Mouse (Mus musculus) limb, embryonic 14.5 days (tissue): ENCODE results near the gene Nsd1. TPM values are rescaled to one million over a fixed set of nuclear protein-coding genes. Genes with fewer than 3 reads are reported as not detected.

Experiments
- ATAC-seq: fragments of 200-750 bp; cut with Nextera tagmentation; 2 replicates; pipeline ENCODE4 v1.8.0; 2017; ENCODE audit warnings: low read depth, moderate number of reproducible peaks, moderate TSS enrichment; ENCODE audit not compliant: low FRiP score
- DNase-seq: peaks from one replicate; pipeline ENCODE4 v3.0.0-alpha.2; 2015; ENCODE audit warnings: low spot score
- H3K27ac ChIP-seq: fragments of 300-500 bp; sonication (generic); replicated peaks from 2 replicates; pipeline ENCODE4 v1.5.1; 2014; ENCODE audit warnings: low read depth, mild to moderate bottlenecking, low read length, moderate library complexity, mixed read lengths
- H3K27me3 ChIP-seq: fragments of 300-500 bp; sonication (generic); 2 replicates; pipeline ENCODE4 v1.6.1; 2014; ENCODE audit warnings: low read length, mixed read lengths; ENCODE audit not compliant: control insufficient read depth, insufficient read depth
- H3K36me3 ChIP-seq: fragments of 300-500 bp; sonication (generic); 2 replicates; pipeline ENCODE4 v1.6.1; 2014; ENCODE audit warnings: mild to moderate bottlenecking, low read length, moderate library complexity, mixed read lengths; ENCODE audit not compliant: control insufficient read depth, insufficient read depth
- H3K4me1 ChIP-seq: fragments of 300-500 bp; sonication (generic); 2 replicates; pipeline ENCODE4 v1.6.1; 2014; ENCODE audit warnings: antibody characterized with exemption, low read length, mixed read lengths; ENCODE audit not compliant: control insufficient read depth, insufficient read depth
- H3K4me2 ChIP-seq: fragments of 300-500 bp; sonication (generic); replicated peaks from 2 replicates; pipeline ENCODE4 v1.6.1; 2014; ENCODE audit warnings: low read depth, mild to moderate bottlenecking, low read length, moderate library complexity; ENCODE audit not compliant: severe bottlenecking
- H3K4me3 ChIP-seq: fragments of 300-500 bp; sonication (generic); replicated peaks from 2 replicates; pipeline ENCODE4 v1.5.1; 2014; ENCODE audit warnings: low read length
- H3K9ac ChIP-seq: fragments of 300-500 bp; sonication (generic); 2 replicates; pipeline ENCODE4 v1.6.1; 2014; ENCODE audit warnings: mild to moderate bottlenecking, low read depth, low read length, moderate library complexity; ENCODE audit not compliant: severe bottlenecking
- H3K9me3 ChIP-seq: fragments of 300-500 bp; sonication (generic); 2 replicates; pipeline ENCODE4 v1.6.1; 2016; ENCODE audit warnings: low read length; ENCODE audit not compliant: control insufficient read depth
- POLR2A ChIP-seq: fragments of 200-500 bp; IDR thresholded peaks from 2 replicates; pipeline ENCODE4 v1.8.0; 2012; ENCODE audit warnings: inconsistent platforms, mild to moderate bottlenecking, moderate library complexity, borderline replicate concordance; ENCODE audit not compliant: insufficient read depth, insufficient read length; ENCODE audit errors: extremely low read depth
- WGBS: fragments of 180-500 bp; shearing (Covaris S2); extraction: QIAGEN DNeasy Blood & Tissue Kit; methylation state at CpG from one replicate; pipeline ENCODE4 v1.1.7; 2014; 5-methylcytosine and 5-hydroxymethylcytosine counted together
- polyA plus RNA-seq, 2 experiments: library from polyadenylated mRNA; depleted of rRNA in 1 of 2; stranded (reverse) in 1 of 2; unstranded in 1 of 2; fragments of >200 nt; fragmentation: Nextera tagmentation in 1 of 2; extraction: Ambion mirVana in 1 of 2; gene quantifications; 2 replicates each; pipeline versions ENCODE4 v1.2.1 to v1.2.3; 2012 to 2014

Gene Nsd1
- polyA plus RNA-seq, 2 experiments: 41.6 to 65.8 TPM

DNA sequence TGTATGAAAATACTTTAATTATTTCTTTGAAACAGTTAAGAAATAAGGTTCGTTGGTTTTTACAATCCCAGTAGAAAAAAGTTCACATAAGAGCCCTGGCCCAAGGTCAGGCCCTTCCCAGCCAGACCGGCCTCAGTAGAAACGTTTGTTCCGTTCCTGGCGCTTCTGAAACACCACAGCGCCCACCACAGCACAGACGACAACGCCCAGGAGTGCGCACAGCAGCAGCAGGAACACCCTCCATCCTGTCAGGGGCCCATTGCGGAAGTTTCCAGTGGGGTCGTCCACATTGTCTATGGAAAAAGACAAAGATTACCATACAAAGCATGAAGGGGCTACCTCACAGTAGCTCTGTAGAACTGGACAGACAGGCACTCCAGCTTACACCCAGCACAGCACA, 137.2 kb downstream of the Nsd1 start:
- WGBS: 89% methylated on average over 11 of the region's 11 CpGs
- no peaks in the 10 kb centered on the region for H3K4me1 ChIP-seq
- no peak for TF ChIP-seq POLR2A

DNA sequence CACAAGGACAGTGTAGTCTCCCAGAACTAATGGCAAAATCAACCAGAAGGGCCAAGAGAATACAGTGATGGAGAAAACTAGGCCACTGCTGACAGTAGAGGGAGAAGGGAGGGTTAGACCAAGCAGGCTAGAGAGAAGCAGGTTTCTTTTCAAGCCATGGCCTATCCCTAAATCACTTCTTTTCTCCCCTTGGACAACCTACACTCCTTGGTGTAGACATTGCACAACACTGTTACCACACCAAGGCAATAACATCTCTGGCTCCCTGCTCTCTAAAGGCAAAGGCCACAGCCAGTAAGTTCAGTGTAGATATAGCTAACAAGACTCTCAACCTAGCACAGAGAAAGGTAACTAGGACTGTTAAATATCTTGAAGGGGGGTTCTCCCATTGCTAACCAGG, 151.6 kb downstream of the Nsd1 start:
- Histone ChIP-seq H3K36me3 (peaks cover 41% of the 10 kb centered on the region), H3K27ac (no peak overlapping the region), H3K27me3 (no peaks in the 10 kb centered on the region), H3K9ac (peak overlapping the region; percentile 86), H3K4me3 (peak overlapping the region; percentile 94), H3K9me3 (no peaks in the 10 kb centered on the region), H3K4me2 (peak overlapping the region; percentile 66), H3K4me1 (peaks cover 11% of the 10 kb centered on the region)
- ATAC-seq: no peak
- no peak for TF ChIP-seq POLR2A
- no peak for DNase-seq

More for the DNA sequence above, 137.2 kb downstream of the Nsd1 start:
- Histone ChIP-seq H3K9ac (no peak overlapping the region; the same call in 1 of the 2 replicates), H3K27ac (no peak overlapping the region), H3K27me3 (no peaks in the 10 kb centered on the region), H3K4me2 (no peak overlapping the region), H3K36me3 (peaks cover 77% of the 10 kb centered on the region), H3K9me3 (no peaks in the 10 kb centered on the region), H3K4me3 (no peak overlapping the region)
- no peak for DNase-seq
- no peak for ATAC-seq

DNA sequence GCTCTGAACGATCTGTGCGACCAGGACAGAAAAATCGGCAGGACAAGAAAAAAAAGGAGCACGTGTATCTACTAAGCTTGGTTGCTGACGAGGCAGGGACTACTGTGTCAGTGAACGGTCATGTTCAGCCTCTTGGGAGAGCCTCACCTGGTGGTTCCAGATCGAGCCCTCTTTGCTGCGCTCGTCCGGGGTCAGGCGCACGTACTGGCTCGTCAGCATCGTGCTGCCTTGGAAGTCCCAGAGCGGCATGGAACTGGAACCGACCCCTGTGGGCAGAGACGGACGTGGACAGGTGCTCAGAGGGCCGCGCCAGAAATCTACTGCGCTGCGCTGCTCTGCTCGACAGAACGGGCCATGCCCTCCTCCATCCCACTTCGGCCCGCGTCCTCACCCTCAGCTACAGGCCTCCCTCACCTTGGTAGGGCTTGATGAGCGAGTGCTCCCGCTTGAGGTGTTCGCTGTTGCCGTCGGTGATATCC, 152.4 kb downstream of the Nsd1 start:
- H3K27me3 ChIP-seq: no peaks in the 10 kb centered on the region
- no peaks in the 10 kb centered on the region for H3K9me3 ChIP-seq
- H3K4me2 ChIP-seq: peak overlapping the region; percentile 66
- peaks cover 37% of the 10 kb centered on the region for H3K36me3 ChIP-seq
- H3K9ac ChIP-seq: peak overlapping the region; percentile 86
- no peak for DNase-seq
- H3K4me3 ChIP-seq: peak overlapping the region; percentile 94
- peaks cover 11% of the 10 kb centered on the region for H3K4me1 ChIP-seq
- 1% methylated on average over 32 of the region's 32 CpGs for WGBS
- ATAC-seq: peak; percentile 11
- H3K27ac ChIP-seq: peak overlapping the region; percentile 81
- TF ChIP-seq POLR2A: no peak

DNA sequence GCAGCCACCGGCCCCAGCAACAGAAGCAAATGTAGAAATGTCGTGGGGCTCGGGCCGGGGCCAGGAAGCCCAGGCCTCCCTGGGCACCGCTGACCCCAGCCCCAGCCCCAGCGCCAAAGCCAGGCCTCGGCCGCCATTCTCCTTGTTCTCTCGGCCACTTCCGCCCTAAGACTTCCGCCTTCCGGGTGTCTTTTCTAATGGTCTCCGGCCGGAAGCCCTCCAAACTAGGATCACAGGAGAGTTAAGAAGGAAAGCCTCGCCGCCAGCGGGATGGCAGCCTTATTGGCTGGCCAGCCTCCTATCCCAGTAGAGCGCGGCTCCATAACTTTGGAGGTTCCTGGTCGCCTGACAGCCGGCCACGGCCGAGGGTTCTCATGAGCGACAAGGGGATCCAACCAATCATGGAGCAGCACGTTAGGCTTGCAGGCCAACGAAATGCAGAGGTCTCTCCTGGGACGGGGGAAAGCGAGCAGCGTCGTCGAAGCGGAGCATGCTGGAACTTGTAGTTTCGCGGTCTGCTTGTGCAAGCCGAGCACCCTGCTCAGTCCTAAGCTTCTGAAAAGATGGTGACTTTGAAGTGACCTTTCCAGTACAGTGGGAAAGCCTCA, 153.0 kb downstream of the Nsd1 start, which contains the start of gene Lman2:
Lman2 (minus strand) TSS at position 331 of the 608 bp plus-strand sequence.
- H3K4me2 ChIP-seq: peak within 1 kb of the TSS; percentile 66
- H3K9me3 ChIP-seq: no peaks in the 10 kb centered on the region
- peaks cover 11% of the 10 kb centered on the region for H3K4me1 ChIP-seq
- peak within 1 kb of the TSS; percentile 81 for H3K27ac ChIP-seq
- under 1% methylated on average over 35 of the region's 35 CpGs for WGBS
- TF ChIP-seq POLR2A: 0 out of 2 replicates have a peak, but pooled peaks have one; percentile 31
- H3K36me3 ChIP-seq: peaks cover 33% of the 10 kb centered on the region
- peak within 1 kb of the TSS; percentile 94 for H3K4me3 ChIP-seq
- H3K9ac ChIP-seq: peak within 1 kb of the TSS; percentile 86
- ATAC-seq (peak; percentile 98), DNase-seq (peak; percentile 99)
- H3K27me3 ChIP-seq: no peaks in the 10 kb centered on the region

Other genes with a start within 250 kb of the Nsd1 start
- gene Hk3, start 188.4 kb upstream of the Nsd1 start, polyA plus RNA-seq (2012; rRNA removed): 1.7 and 1.9 TPM in 2 replicates
- gene Hk3, start 188.4 kb upstream of the Nsd1 start, polyA plus RNA-seq (2014; fragmentation: Nextera tagmentation; extraction: Ambion mirVana): 1.5 and 1.6 TPM in 2 replicates
- 17.5 and 28.5 TPM in 2 replicates for gene Uimc1, start 109.5 kb upstream of the Nsd1 start, polyA plus RNA-seq (2012; rRNA removed)
- gene Uimc1, start 109.5 kb upstream of the Nsd1 start, polyA plus RNA-seq (2014; fragmentation: Nextera tagmentation; extraction: Ambion mirVana): 27.1 and 30.6 TPM in 2 replicates
- gene Zfp346, start 104.5 kb upstream of the Nsd1 start, polyA plus RNA-seq (2012; rRNA removed): 48.6 and 50.8 TPM in 2 replicates
- gene Zfp346, start 104.5 kb upstream of the Nsd1 start, polyA plus RNA-seq (2014; fragmentation: Nextera tagmentation; extraction: Ambion mirVana): 27.0 and 28.9 TPM in 2 replicates
- not detected in 2 replicates for gene Gm17617, start 76.2 kb upstream of the Nsd1 start, polyA plus RNA-seq (2012; rRNA removed)
- gene Gm17617, start 76.2 kb upstream of the Nsd1 start, polyA plus RNA-seq (2014; fragmentation: Nextera tagmentation; extraction: Ambion mirVana): not detected in 2 replicates
- 38.9 and 47.4 TPM in 2 replicates for gene Fgfr4, start 57.1 kb upstream of the Nsd1 start, polyA plus RNA-seq (2012; rRNA removed)
- 10.9 and 12.1 TPM in 2 replicates for gene Fgfr4, start 57.1 kb upstream of the Nsd1 start, polyA plus RNA-seq (2014; fragmentation: Nextera tagmentation; extraction: Ambion mirVana)
- gene Prelid1, start 110.7 kb downstream of the Nsd1 start, polyA plus RNA-seq (2012; rRNA removed): 282 and 315 TPM in 2 replicates
- 450 and 476 TPM in 2 replicates for gene Prelid1, start 110.7 kb downstream of the Nsd1 start, polyA plus RNA-seq (2014; fragmentation: Nextera tagmentation; extraction: Ambion mirVana)
- 154 and 165 TPM in 2 replicates for gene Rab24, start 112.2 kb downstream of the Nsd1 start, polyA plus RNA-seq (2012; rRNA removed)
- 109 and 116 TPM in 2 replicates for gene Rab24, start 112.2 kb downstream of the Nsd1 start, polyA plus RNA-seq (2014; fragmentation: Nextera tagmentation; extraction: Ambion mirVana)
- 59.8 and 67.0 TPM in 2 replicates for gene Mxd3, start 120.0 kb downstream of the Nsd1 start, polyA plus RNA-seq (2012; rRNA removed)
- 41.4 and 44.1 TPM in 2 replicates for gene Mxd3, start 120.0 kb downstream of the Nsd1 start, polyA plus RNA-seq (2014; fragmentation: Nextera tagmentation; extraction: Ambion mirVana)
- 84.4 and 101 TPM in 2 replicates for gene Lman2, start 153.0 kb downstream of the Nsd1 start, polyA plus RNA-seq (2012; rRNA removed)
- 92.9 and 101 TPM in 2 replicates for gene Lman2, start 153.0 kb downstream of the Nsd1 start, polyA plus RNA-seq (2014; fragmentation: Nextera tagmentation; extraction: Ambion mirVana)
- 1.8 and 1.9 TPM in 2 replicates for gene Rgs14, start 159.9 kb downstream of the Nsd1 start, polyA plus RNA-seq (2012; rRNA removed)
- gene Rgs14, start 159.9 kb downstream of the Nsd1 start, polyA plus RNA-seq (2014; fragmentation: Nextera tagmentation; extraction: Ambion mirVana): 1.3 and 2.4 TPM in 2 replicates
- not detected in 2 replicates for gene Slc34a1, start 188.4 kb downstream of the Nsd1 start, polyA plus RNA-seq (2012; rRNA removed)
- gene Slc34a1, start 188.4 kb downstream of the Nsd1 start, polyA plus RNA-seq (2014; fragmentation: Nextera tagmentation; extraction: Ambion mirVana): not detected in 2 replicates
- gene Pfn3, start 205.4 kb downstream of the Nsd1 start, polyA plus RNA-seq (2012; rRNA removed): 0.52 TPM in 1 of 2 replicates, not detected in the other
- gene Pfn3, start 205.4 kb downstream of the Nsd1 start, polyA plus RNA-seq (2014; fragmentation: Nextera tagmentation; extraction: Ambion mirVana): not detected in 2 replicates
- 0.09 and 0.11 TPM in 2 replicates for gene F12, start 217.0 kb downstream of the Nsd1 start, polyA plus RNA-seq (2012; rRNA removed)
- not detected in 2 replicates for gene F12, start 217.0 kb downstream of the Nsd1 start, polyA plus RNA-seq (2014; fragmentation: Nextera tagmentation; extraction: Ambion mirVana)
- 81.4 and 92.8 TPM in 2 replicates for gene Grk6, start 235.3 kb downstream of the Nsd1 start, polyA plus RNA-seq (2012; rRNA removed)
- gene Grk6, start 235.3 kb downstream of the Nsd1 start, polyA plus RNA-seq (2014; fragmentation: Nextera tagmentation; extraction: Ambion mirVana): 51.7 and 57.5 TPM in 2 replicates